Mouse (Mus musculus): ENCODE results near the gene Stim2.

GRCm38 (mm10) chr5:54049940-54050339 is 51.6 kb downstream of the Stim2 start:
- no peak for TF ChIP-seq EP300 (IDR thresholded peaks at IDR 0.05; ENCODE audit: low read depth in 1 of 2, low read length in 2 of 2)
- TF ChIP-seq CTCF (IDR thresholded peaks at IDR 0.05 in 2 of 3, conservative IDR thresholded peaks at IDR 0.05 in 1 of 3; ENCODE audit: control insufficient read depth in 1 of 3, insufficient read depth in 1 of 3, low read depth in 2 of 3, low read length in 3 of 3, poor library complexity in 1 of 3, severe bottlenecking in 1 of 3): no peak
- TF ChIP-seq GATA1 (IDR thresholded peaks at IDR 0.05; ENCODE audit: low read depth, low read length): no peak
- no peak for TF ChIP-seq JUND (IDR thresholded peaks at IDR 0.05; ENCODE audit: low read depth, low read length)
- no peak for TF ChIP-seq POLR2A (IDR thresholded peaks at IDR 0.05; ENCODE audit: control insufficient read depth in 1 of 2, insufficient read depth in 1 of 2, low read depth in 1 of 2, low read length in 2 of 2, poor library complexity in 1 of 2)
- no peak for TF ChIP-seq MAX (IDR thresholded peaks at IDR 0.05; ENCODE audit: low read length)
- TF ChIP-seq SIN3A (IDR thresholded peaks at IDR 0.05; ENCODE audit: low read length): no peak
- TF ChIP-seq MEF2A (IDR thresholded peaks at IDR 0.05; ENCODE audit: extremely low read depth, insufficient replicate concordance, low read depth, low read length, poor library complexity, severe bottlenecking): no peak
- TF ChIP-seq MYB (IDR thresholded peaks at IDR 0.05; ENCODE audit: low read depth, low read length): no peak
- no peak for TF ChIP-seq TAL1 (IDR thresholded peaks at IDR 0.05; ENCODE audit: low read length)
- TF ChIP-seq MAZ (IDR thresholded peaks at IDR 0.05; ENCODE audit: low read depth, low read length): no peak
- TF ChIP-seq MAFK (IDR thresholded peaks at IDR 0.05; ENCODE audit: borderline replicate concordance, low read depth, low read length): no peak

All from MEL (cell line).